Mouse (Mus musculus): ENCODE data around the gene Cdc42bpb.

DNA sequence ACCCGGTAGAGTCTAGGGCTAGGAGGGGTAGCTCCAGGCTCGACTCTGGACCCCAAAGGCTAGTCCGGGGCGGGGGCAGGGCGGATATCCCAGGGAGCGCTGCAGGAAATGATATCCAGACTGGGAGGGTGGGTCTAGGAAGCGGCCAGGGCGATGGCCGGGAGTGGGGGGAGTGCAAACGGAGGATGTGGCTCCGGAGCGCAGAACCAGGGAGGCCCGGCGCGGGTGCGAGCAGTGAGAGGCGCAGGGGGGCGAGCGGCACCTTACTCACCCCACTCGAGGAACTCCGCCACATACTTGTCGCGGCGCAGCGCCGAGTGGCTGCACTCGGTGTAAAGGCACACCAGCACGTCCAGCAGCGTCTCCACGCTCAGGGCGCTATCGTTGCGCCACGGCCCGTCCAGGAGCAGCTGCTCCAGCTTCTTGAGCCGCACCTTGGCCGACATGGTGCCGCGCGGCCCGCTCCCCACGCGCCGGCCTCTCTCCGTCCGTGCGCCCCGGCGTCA is 639 bp downstream of the Cdc42bpb start:
- no peak for TF ChIP-seq CTCF (IDR thresholded peaks at IDR 0.05; ENCODE audit: insufficient read depth, low read length)
- TF ChIP-seq POLR2A (IDR thresholded peaks at IDR 0.05; ENCODE audit: borderline replicate concordance, extremely low read depth, low read depth, low read length) = peak; percentile 56; the same call in 1 of the 2 replicates
